Mouse (Mus musculus) thymus, adult 18-20 months (tissue): Measurements from ENCODE around the gene Olfr175-ps1.

Experiments
- DNase-seq, 2 experiments: peaks; one replicate each; pipeline ENCODE4 v3.0.0; 2022; ENCODE audit warnings: mixed read lengths in 2 of 2

Olfr175-ps1 gene

GRCm38 (mm10) chr16:58826732-58827319 lies at the start of gene Olfr175-ps1:
Olfr175-ps1 (minus strand) TSS chr16:58826782.
- DNase-seq = no peak

- DNase-seq = no peak
Measured at GRCm38 (mm10) chr16:58874668-58875067, 48.1 kb upstream of the Olfr175-ps1 start, which contains the start of gene Olfr177. Olfr177 (minus strand) TSS chr16:58874768.

GRCm38 (mm10) chr16:58861479-58861878 lies 34.9 kb upstream of the Olfr175-ps1 start:
- DNase-seq = no peak

GRCm38 (mm10) chr16:58860032-58860737 lies 33.6 kb upstream of the Olfr175-ps1 start:
- no peak for DNase-seq

- no peak for DNase-seq
Measured at GRCm38 (mm10) chr16:58800168-58800567, 26.4 kb downstream of the Olfr175-ps1 start, which contains the start of gene Olfr173. Olfr173 (minus strand) TSS chr16:58800268.
